Mouse (Mus musculus): ENCODE measurements around the gene Klk1b26. TPM values are rescaled to one million over a fixed set of nuclear protein-coding genes. Genes with fewer than 3 reads are reported as not detected.
A peak's percentile ranks its signal among the peaks of the same experiment; 100 is the strongest.
"Not testable (repeated sequence)": the region's sequence is repeated elsewhere in the genome, so short reads cannot be mapped to it uniquely, and the experiment has no call there.

Gene Klk1b26
- not detected for total RNA-seq (2021)
- long read RNA-seq, experiment 1: 0 reads
- long read RNA-seq, experiment 2: 0 reads

DNA sequence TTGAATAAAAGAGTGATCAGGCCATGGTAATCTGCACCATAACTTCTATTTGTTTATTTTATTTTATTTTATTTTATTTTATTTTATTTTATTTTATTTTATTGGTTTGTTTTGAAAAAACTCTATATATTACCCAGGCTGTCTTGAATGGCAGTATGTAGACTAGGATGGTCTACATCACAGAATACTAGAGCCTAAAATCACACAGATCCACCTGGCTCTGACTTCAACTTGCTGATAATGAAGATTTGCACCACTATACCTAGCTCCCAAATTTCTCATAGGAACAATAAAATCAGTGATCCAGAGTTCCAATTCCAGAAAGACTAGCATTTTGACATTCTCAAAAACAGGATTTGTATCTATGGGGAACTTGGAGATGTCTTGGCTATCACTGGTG is at the start of gene Klk1b26:
Gene Klk1b26, plus strand, starts transcription at position 301 of the 400 bp plus-strand sequence.
- not testable (repeated sequence) for DNase-seq (ENCODE audit: low spot score in 2 of 2)

DNA sequence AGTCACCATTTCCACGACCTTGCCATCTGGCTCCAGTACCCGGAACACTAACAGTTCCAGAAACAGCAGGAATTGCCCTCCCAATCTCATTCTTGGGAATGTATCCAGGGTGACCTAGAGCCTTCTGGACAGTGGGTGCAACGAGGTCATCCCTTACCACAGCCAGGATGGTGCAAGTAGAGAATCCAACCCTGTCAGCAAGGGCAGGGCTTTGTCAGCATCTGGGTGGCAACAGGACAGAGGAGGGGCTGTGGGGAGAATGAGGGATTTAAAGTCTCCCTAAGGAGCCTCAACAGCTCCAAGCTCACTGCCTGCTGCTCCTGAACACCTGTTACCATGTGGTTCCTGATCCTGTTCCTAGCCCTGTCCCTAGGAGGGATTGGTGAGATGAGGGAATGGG is 45.5 kb upstream of the Klk1b26 start, which contains the start of gene Klk1b1:
Gene Klk1b1, plus strand, starts transcription at position 301 of the 400 bp plus-strand sequence.
- no peak for DNase-seq (ENCODE audit: low spot score in 2 of 2)

DNA sequence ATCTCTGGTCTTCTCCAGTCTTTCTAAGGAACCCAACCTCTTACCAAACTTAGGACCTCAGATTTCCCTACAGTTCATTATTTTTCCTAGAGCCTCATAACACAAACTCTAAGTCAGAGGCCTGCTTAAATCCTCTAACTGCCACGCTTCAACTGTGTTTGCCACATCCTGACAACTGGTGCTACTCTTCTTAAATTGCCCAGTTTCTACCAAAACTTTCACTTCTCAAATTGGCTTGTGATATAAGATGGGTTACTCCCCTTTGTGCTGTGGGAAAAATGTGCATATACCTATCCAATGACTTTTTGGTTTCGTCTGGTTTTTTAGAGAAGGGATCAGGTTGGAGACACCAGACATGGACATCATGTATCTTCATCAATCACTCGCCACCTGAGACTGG is 44.9 kb upstream of the Klk1b26 start:
- DNase-seq (ENCODE audit: low spot score in 2 of 2): no peak

DNA sequence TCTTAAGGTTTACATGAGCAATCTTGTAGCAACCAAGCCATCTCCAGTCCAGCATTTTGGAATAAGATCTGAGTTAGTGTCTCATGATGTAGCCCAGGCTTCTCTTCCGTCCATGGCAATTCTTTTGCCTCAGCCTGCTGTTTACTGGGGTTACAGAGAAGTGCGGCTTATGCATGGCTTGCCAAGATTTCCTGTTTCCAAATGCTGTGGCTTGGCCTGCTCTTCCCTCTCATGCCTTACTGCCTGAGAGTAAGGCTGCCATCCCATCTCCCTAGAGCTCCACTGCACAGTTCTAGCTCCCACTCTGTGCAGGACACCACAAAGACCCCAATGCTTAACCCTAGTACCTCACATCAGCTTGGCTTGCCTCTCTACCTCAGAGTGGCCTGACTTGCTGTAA is 44.4 kb upstream of the Klk1b26 start:
- no peak for DNase-seq (ENCODE audit: low spot score in 2 of 2)

DNA sequence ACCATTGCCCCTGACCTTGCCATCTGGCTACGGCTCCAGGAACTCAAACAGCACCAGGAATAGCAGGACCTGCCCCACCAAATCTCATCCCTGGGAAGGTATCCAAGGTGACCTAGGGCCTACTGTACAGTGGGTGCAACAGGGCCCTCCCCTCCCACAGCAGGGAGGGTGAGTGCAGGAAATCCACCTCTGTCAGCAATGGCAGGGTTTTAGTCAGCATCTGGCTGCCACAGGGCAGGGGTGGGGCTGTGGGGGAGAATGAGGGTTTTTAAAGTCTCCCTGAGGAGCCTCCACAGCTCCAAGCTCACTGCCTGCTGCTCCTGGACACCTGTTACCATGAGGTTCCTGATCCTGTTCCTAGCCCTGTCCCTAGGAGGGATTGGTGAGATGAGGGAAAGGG is 36.2 kb upstream of the Klk1b26 start, which contains the start of gene Klk1b9:
Gene Klk1b9, plus strand, starts transcription at position 301 of the 400 bp plus-strand sequence.
- DNase-seq (ENCODE audit: low spot score in 2 of 2): not testable (repeated sequence)

DNA sequence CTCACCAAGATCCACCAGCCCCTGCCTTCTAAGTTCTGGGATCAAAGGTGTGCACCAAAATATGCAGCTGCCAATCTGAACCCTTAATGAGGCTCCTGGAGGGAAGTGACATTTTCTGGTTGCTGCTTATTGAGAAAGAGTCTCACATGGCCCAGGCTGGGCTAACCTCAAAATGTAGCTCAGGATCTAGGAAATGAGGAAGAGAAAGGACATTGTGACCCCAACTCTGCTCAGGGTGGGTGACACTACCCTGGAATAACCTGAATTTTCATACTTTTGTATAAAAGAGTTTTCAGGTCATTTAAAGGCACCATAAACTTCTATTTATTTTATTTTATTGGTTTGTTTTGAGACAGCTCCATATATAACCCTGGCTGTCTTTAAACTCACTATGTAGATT is 26.3 kb upstream of the Klk1b26 start:
- DNase-seq (ENCODE audit: low spot score in 2 of 2): no peak

DNA sequence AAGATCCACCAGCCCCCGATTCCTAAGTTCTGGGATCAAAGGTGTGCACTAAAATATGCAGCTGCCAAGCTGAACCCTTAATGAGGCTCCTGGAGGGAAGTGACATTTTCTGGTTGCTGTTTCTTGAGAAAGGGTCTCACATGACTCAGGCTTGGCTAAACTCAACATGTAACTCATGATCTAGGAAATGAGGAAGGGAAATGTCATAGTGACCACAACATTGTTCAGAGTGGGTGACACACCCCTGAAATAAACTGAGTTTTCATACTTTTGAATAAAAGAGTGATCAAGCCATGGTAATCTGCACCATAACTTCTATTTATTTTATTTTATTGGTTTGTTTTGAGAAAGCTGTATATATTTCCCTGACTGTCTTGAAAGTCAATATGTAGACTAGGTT is 17.1 kb upstream of the Klk1b26 start:
- not testable (repeated sequence) for DNase-seq (ENCODE audit: low spot score in 2 of 2)

DNA sequence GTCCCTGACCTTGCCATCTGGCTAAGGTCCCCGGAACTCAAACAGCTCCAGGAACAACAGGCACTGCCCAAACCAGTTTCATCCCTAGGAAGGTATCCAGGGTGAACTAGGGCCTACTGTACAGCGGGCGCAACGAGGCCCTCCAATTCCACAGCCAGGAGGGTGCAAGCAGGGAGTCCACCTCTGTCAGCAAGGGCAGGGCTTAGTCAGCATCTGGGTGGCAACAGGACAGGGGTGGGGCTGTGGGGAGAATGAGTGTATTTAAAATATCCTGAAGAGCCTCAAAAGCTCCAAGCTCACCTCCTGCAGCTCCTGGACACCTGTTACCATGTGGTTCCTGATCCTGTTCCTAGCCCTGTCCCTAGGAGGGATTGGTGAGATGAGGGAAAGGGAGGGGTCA is 16.4 kb upstream of the Klk1b26 start, which contains the start of gene Klk1b11:
Gene Klk1b11, plus strand, starts transcription at position 301 of the 400 bp plus-strand sequence.
- DNase-seq (ENCODE audit: low spot score in 2 of 2): not testable (repeated sequence)

DNA sequence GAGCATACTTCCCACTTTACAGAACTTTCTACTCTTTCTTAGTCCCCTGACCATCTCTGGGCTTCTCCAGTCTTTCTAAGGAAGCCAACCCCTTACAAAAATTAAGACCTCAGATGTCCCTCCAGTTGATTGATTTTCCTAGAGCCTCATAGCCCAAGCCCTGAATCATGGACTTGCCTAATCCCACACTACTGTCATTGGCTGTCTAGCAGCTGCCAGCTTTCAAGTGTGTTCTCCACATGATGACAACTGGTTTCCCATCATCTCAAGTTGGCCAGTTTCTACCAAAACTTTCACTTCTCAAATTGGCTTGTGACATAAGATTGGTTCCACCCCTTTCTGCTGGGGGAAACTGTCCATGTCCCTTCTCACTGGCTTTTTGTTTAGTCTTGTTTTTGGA is 7.1 kb upstream of the Klk1b26 start:
- no peak for DNase-seq (ENCODE audit: low spot score in 2 of 2)

DNA sequence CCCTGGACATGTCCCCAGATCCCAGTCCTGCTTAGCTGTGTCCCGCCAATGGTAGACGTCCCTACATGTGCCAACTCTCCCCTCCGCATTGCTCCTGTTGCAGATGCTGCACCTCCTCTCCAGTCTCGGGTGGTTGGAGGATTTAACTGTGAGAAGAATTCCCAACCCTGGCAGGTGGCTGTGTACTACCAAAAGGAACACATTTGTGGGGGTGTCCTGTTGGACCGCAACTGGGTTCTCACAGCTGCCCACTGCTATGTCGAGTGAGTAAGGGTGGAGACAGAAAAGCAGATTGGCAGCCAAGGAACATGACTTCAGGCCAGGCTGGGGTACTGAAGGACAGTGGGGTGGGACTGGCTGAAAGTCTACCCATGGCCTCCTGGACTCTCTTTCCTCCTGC is 2.7 kb downstream of the Klk1b26 start:
- DNase-seq (ENCODE audit: low spot score in 2 of 2): peak in 1 of 2 experiments; percentile 6

DNA sequence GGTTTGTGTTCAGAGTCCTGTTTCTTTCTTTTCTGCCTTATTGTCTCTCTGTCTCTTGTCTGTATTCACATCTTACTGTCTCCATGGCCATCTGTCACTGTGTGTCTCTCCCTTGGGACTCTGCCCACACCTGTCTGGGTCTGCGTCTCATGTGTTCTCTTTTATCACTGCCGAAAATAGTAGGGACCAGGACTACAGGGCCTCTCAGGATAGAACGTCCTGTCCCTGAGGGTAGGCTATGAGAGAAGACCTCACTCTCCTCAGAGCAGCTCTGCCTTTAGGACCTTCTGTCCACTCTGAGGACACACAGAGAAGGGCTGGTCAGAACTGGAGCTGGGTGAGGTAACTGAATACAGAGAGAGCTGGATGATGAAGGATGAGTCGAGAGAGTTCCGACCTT is 3.1 kb downstream of the Klk1b26 start:
- no peak for DNase-seq (ENCODE audit: low spot score in 2 of 2)

DNA sequence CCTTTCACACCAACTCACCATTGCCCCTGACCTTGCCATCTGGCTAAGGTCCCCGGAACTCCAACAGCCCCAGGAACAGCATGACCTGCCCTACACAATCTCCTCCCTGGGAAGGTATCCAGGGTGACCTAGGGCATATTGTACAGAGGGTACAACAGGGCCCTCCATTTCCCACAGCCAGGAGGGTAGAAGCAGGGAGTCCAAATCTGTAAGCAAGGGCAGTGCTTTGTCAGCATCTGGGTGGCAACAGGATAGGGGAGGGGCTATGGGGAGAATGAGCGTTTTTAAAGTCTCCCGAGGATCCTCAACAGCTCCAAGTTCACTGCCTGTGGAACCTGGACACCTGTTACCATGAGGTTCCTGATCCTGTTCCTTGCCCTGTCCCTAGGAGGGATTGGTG is 40.0 kb downstream of the Klk1b26 start, which contains the start of gene Klk1b27:
Gene Klk1b27, plus strand, starts transcription at position 301 of the 400 bp plus-strand sequence.
- DNase-seq (ENCODE audit: low spot score in 2 of 2): not testable (repeated sequence)

Other genes starting within 250 kb of the Klk1b26 start
- not detected for gene Klk12, start 243.3 kb upstream of the Klk1b26 start, total RNA-seq (2021)
- not detected for gene Klk11, start 237.6 kb upstream of the Klk1b26 start, total RNA-seq (2021)
- gene Klk10, start 231.1 kb upstream of the Klk1b26 start, total RNA-seq (2021): under 1 TPM; 0.55 to 0.93 TPM
- under 1 TPM in 1 of 2 experiments, not detected in 1; 0.43 TPM for gene Klk9, start 220.3 kb upstream of the Klk1b26 start, total RNA-seq (2021)
- gene Klk8, start 214.6 kb upstream of the Klk1b26 start, total RNA-seq (2021): 10 to 100 TPM; 25.3 to 25.9 TPM
- under 1 TPM; 0.35 to 0.45 TPM for gene Klk7, start 200.9 kb upstream of the Klk1b26 start, total RNA-seq (2021)
- gene Klk6, start 187.7 kb upstream of the Klk1b26 start, total RNA-seq (2021): not detected
- gene Klk5, start 170.2 kb upstream of the Klk1b26 start, total RNA-seq (2021): not detected
- not detected for gene Klk4, start 131.0 kb upstream of the Klk1b26 start, total RNA-seq (2021)
- not detected for gene Klk15, start 78.4 kb upstream of the Klk1b26 start, total RNA-seq (2021)
- gene Klk1b8, start 61.5 kb upstream of the Klk1b26 start, total RNA-seq (2021): not detected
- not detected for gene Klk1b1, start 45.4 kb upstream of the Klk1b26 start, total RNA-seq (2021)
- gene Klk1b9, start 36.1 kb upstream of the Klk1b26 start, total RNA-seq (2021): not detected
- gene Klk1b11, start 16.3 kb upstream of the Klk1b26 start, total RNA-seq (2021): not detected
- gene Klk1b27, start 40.1 kb downstream of the Klk1b26 start, total RNA-seq (2021): not detected
- not detected for gene Klk1b21, start 90.2 kb downstream of the Klk1b26 start, total RNA-seq (2021)
- not detected for gene Klk1b22, start 100.5 kb downstream of the Klk1b26 start, total RNA-seq (2021)
- gene Klk1b16, start 124.6 kb downstream of the Klk1b26 start, total RNA-seq (2021): not detected
- not detected for gene Klk1b24, start 176.1 kb downstream of the Klk1b26 start, total RNA-seq (2021)
- not detected for gene Klk1b3, start 186.0 kb downstream of the Klk1b26 start, total RNA-seq (2021)
- gene Klk1b4, start 195.3 kb downstream of the Klk1b26 start, total RNA-seq (2021): not detected
- not detected for gene Klk1b5, start 203.8 kb downstream of the Klk1b26 start, total RNA-seq (2021)
- not detected for gene Klk1, start 213.2 kb downstream of the Klk1b26 start, total RNA-seq (2021)
- gene Gm36864, start 224.0 kb downstream of the Klk1b26 start, total RNA-seq (2021): not detected
- 1 to 10 TPM; 1.4 to 1.5 TPM for gene 1700028J19Rik, start 234.5 kb downstream of the Klk1b26 start, total RNA-seq (2021)
- gene 2410002F23Rik, start 234.6 kb downstream of the Klk1b26 start, total RNA-seq (2021): 100 to 1,000 TPM in 1 of 2 experiments, 10 to 100 TPM in 1; 83.1 to 105 TPM
- gene Acp4, start 245.2 kb downstream of the Klk1b26 start, total RNA-seq (2021): not detected
- not detected for gene Gm15517, start 249.3 kb downstream of the Klk1b26 start, total RNA-seq (2021)